Mouse (Mus musculus) left cerebral cortex, adult 18-20 months (tissue): ENCODE measurements around the gene Rhcg. TPM values are rescaled to one million over a fixed set of nuclear protein-coding genes. Genes with fewer than 3 reads are reported as not detected.
A peak's percentile ranks its signal among the peaks of the same experiment; 100 is the strongest.

Experiments
- DNase-seq, 2 experiments: peaks; one replicate each; pipeline ENCODE4 v3.0.0; 2021 to 2022; ENCODE audit warnings: low spot score in 2 of 2, mixed read lengths in 1 of 2
- long read RNA-seq, 2 experiments: library from polyadenylated mRNA; stranded (forward); transcript quantifications; one replicate each; pipeline ENCODE4 v2.0.0; 2021
- total RNA-seq, 2 experiments: library from RNA; stranded (reverse); gene quantifications; 2 replicates each; pipeline ENCODE4 v1.2.3; 2021

Gene Rhcg
- total RNA-seq: 1 to 10 TPM; 1.6 to 2.3 TPM
- long read RNA-seq, experiment 1: 0 reads
- long read RNA-seq, experiment 2: 0 reads

DNA sequence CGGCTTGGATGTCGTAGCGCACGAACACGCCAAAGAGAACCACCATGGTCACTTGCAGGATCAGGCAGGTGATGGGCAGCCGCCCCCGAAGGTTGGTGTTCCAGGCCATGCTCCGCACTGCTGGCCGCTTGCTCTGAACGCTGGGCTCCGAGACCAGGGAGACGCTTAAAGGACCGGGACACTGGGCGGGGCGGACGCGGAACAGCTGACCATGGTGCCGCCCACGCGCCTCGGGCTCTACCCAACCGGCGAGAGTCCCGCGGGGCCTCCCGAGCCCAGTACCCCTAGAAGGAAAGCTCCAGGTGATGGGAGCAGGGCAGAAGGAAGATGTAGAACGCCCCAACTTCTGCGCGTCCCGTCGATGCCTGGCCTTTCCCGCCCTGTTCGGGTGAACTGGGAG is at the start of gene Rhcg:
Gene Rhcg (minus strand): TSS at position 240 of the 400 bp plus-strand sequence.
- DNase-seq: no peak

DNA sequence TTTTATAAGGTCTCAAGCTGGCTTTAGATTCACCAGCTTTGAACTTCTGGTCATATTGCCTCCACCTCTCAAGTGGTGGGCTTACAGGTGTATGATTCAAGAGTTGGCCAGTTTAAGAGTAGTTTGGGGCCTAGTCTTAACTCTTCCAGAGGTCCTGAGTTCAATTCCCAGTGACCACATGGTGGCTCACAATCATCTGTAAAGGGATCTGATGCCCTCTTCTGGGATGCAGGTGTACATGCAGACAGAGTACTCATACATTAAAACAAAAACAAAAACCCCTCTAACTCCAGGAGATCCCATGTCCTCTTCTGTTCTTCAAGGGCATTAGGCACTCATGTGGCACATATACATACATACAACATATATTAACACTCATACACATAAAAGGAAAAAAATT is 49.2 kb upstream of the Rhcg start:
- no peak for DNase-seq

DNA sequence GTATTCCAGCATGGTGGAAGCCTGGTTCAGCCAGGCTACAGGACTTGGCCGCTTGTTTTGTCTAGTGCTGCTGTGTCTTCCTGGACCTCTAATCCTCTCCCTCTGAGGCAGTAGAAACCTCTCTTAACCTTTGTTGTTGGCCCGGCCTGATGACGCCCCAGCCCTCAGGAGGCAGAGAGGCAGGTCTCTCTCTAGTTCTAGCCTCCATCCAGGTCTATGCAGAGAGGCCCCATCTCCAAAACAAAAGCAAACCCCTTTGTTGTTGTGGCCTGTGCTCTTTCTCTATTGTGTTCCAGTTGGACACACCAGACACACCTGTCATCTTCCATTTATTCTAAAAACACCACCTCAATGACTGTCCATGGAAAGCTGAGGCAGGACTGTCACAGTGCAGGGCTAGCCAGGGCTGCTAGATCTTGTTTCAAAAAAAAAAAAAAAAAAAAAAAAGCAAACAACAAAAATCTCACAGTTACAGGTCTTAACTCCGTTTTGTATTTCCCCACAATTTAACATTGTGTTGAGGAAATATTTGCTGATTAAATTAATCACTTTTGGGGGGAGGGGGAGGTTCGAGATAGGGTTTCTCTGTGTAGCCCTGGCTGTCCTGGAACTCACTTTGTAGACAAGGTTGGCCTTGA is 43.9 kb upstream of the Rhcg start:
- DNase-seq: no peak

DNA sequence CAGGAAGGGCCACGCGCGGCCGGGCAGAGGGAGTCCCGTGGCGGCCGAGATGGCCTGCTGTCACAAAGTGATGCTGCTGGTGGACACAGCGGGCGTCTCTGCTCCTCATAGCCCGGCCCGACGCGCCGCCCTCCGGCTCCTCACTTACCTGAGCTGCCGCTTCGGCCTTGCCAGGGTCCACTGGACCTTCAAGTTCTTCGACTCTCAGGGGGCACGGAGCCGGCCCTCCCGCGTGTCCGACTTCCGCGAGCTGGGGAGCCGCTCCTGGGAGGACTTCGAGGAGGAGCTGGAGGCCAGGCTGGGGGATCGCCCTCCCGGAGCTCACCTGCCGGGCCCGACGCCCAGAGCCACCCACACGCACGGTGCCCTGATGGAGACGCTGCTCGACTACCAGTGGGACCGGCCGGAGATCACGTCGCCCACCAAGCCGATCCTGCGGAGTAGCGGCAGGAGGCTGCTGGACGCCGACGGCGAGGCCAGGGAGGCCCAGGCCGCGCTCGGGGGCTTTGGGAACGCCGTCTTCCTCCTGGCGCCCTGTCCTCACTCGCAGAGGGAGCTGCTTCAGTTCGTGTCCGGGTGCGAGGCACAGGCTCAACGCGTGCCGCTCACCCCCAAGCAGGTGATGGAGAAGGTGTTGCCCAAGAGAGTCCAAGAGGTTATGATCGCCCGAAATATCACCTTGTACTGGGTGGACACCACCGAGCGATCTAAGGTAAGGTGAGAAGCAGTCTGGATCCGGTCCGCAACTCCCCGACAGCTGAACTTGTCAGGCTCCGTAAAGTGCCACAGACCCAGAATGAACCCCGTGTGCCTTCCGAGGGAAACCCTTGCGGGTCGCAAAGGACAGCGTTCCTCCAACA is 43.1 kb upstream of the Rhcg start:
- DNase-seq: peak in 1 of 2 experiments; percentile 4

DNA sequence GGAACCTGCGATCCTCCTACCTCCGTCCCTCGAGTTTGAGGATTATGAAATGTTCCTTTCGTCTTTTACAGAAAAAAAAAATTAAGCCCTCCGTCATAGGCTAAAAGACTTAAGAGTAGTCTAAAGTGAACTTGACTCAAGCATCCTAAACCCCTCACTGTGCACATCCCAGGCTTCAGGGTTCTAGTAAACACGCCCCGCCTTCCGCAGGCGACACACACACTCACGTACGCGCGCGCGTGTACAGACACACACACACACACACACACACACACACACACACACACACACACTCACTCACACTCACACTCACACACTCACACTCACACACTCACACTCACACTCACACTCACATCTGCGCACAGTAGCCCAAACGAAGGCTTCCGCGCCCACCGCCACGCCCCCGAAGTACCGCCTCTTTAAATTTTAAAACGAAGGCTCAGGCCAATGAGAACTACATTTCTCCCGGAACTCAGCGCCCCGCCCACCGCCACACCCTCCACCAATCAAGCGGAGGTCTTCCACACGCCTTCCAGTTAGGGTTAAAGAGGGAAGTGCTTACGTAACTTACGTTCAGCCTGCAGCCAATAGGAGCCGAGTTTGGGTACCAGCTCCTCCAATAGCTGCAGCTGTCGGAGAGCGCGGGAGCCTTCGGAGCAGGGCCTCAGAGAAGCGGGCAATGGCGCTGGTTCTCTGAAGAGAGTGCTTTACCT is 42.3 kb upstream of the Rhcg start, which contains the start of gene Ticrr:
Gene Ticrr (plus strand): TSS at position 619 of the 713 bp plus-strand sequence.
- peak; percentile 90 to 95 for DNase-seq

DNA sequence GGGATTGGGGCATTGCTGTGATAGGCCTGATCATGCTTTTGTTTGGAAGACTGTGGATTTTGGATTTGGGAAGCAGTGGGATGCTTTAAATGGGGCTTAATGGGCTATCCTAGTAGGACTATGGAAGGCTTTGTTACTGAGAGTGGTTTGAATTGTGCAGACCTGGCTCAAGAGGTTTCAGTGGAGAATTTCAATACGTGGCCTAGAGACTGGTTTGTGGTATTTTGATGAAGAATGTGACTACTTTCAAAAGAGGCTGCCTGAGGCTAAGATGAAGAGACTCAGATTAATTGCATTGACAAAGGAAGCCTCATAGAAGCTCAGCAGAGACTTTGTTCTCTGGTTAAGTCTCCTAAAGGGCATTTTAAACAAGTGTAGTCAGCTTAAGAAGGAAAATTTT is 37.1 kb upstream of the Rhcg start:
- DNase-seq: no peak

DNA sequence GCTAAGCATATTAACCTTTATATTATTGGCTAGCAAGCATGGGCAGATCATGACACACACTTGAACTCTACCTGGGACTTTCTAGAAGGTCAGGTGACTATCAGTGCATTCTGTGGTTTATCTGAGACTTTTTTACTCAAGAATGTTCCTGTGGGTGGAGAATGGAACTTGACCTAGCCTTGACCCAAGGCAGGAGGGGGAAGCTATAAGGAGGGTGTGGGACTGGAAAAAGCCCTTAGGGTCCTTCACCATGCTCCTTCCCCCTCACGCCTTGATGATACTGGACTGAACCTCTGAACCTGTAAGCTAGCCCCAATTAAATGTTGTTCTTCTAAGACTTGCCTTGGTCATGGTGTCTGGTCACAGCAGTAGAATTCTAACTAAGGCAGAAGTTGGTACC is 36.7 kb upstream of the Rhcg start:
- no peak for DNase-seq

DNA sequence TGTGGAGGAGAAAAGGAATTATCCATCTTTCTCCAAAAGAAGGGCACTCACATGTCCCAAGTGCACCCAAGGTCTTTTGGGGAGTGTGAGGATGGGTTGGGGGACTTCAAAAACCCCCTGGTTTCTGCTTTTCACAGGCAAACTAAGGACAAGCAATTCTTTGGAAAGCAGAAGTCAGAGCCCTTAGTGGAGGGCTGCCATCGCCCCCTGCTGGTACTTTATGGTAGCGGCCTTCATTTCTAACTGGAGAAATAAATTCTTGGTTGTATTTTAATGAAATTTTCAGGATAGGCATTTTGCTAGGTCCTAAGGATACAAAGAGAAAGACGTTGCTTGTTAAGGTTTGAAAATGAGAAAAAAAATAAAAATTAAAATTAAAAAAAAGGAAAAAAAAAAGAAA is 31.5 kb upstream of the Rhcg start:
- DNase-seq: peak; percentile 63 to 75

DNA sequence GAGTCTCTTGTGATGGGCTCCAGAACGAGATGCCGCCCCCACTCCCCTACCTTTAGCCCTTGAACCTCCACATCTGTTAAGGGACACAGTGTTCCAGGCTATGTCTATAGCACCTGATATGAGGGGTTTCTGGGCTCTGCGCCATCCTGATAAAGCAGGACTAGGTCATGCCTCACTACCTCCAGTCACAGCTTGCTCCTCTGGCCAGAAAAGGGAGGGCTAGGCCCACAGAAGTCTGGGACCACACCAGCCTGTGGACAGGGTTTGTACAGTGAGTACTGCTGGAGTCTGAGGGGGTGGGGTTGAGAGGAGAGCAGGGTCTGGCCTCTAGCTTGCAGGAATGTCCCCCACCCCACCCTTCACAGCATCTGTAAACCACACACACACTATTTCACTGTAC is 29.8 kb upstream of the Rhcg start:
- no peak for DNase-seq

DNA sequence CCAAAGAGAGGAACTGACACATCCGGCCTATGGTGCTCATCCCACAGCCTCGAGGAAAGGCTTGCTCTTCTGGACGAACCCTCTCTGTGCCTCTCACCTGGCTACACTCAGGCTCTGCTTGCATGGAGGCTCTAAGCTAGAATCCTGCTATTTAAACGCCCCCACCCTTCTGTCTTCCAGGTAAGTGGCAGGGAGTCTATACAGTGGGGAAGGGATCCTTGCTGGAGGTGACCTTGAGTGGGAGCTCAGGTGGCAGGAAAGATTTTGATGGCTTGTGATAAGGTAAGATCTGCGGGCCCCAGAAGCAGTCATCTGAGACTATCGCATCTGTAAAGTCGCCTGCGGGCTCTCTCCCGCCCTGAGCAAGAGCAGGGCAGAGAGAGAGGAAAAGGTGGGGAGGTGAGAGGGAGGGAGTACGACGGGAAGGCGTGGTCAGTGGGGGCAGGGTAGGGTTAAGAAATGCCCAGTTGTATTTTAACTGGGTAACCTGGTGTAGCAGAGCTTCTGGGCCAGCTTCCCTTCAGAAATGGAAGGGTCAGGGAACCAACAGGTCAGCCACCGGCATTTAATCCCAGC is 14.4 kb upstream of the Rhcg start:
- no peak for DNase-seq

DNA sequence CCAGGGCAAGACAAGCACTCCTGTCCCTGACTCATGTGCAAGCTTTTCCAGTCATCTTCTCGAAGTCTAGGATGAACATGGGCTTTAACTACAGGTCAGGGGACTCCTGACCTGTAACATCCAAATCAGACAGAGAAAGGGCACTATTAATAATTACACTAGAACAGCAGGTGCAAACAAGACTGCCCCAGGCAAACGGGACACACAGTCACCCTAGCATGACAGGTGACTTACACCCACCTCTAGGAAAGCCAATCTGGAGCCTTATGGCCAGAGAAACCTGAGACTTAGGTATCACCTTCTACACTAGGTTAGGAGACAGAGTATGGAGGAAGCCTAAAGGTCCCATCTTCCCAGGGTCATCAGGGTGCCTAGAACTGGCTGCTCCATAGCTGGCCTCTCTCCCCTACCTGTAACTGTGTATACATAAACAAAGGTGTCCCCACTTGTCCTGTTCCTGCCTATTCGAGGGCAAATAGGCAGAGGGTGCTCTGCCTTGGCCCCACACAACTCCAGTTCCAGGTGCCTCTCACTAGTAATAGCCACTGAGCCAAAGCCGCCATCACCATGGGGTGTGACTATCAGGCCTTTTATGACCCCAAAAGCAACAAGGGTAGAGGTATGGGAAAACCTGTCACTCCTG is 10.9 kb upstream of the Rhcg start:
- DNase-seq: no peak

DNA sequence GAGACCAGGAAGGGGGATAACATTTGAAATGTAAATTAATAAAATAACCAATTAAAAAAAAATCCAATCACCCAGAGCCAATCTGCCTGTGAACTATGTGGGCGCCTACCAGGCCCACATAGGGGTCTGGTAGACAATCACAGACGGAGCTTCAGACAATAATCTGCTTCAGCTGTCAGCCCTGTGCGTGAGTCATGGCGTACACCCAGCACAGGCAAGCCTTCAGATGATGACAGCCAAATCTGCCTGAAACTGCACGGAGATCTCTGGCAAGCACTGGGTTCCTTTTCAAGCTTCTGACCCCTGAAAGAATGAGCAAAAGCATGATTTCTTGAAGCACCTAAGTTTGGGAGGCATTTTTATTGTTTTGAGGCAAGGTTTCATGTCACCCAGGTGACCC is 8.7 kb upstream of the Rhcg start:
- DNase-seq: no peak

DNA sequence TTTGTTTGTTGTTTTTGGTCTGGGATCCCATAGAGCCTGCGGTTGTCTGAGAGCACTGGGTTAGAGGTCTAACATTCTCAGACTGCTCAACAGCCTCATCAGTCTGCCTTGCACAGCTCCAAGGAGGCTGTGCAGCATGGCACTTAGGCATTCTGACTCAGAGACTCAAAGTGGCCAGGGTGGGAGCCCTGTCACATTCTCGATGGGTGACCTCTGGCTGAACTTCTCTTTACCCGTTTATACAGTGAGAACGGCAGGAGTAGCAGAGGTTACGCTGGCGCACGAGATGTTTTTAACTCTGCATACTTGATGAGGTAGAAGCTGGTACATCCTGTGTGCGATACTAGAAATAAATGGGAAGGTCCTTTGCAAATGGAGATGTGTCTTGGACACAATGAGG is 5.6 kb upstream of the Rhcg start:
- DNase-seq: no peak

DNA sequence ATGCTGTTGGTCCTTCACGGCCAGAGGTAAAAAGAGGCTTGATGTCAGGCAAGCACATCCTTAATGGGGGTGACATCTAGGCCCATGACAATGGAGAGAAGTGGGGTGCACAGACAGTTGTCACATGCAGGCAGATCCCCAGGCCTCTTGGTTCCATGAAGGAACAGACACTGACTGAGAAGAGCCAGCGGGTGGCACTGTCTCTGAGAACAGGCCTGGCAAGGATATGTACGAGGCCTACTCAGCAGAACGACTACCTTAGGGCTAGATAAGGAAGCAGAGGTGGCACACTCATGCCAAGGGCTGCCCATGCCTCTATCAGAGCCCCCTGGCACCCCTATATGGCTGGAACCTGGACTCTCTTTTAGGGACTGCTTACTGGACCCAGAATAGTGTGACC is 2.0 kb upstream of the Rhcg start:
- DNase-seq: no peak

DNA sequence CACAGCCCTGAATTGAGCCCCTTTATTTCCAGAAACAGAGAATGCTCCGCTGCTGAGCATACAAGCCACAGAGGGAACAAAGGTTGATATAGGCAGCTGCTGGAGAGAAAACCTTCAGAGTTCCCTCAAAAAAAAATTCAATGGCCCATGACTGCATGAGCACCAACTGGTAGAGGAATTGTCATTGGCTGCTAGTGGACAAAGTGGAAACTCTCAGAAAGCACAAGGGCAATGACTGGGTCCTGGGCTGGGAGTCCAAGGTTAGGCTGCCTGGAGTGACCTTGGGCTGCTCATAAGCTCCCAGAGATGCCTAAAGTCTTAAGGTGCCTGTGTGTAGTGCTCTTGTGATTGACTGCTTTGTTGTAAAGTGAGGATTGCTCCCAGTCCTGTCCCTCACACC is 1.5 kb downstream of the Rhcg start:
- no peak for DNase-seq

DNA sequence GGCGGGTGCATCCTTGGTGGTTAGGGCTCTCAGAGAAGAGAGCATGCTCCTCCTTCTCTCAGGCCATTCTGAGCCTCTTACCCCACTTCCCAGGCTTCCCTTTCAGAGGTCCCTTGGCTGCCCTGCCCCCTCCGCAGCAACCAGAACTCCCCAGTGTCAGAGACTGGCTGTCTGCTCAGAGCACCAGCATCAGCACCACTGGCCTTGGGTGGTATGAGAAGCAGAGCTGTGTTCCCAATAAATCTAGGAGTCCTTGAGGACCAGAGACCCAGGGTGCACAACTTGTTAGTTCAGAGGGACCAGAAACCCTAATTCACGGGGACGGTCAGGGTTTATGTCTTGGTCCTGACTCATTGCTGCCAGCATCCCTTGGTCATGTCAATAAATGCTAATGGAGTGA is 2.4 kb downstream of the Rhcg start:
- no peak for DNase-seq

DNA sequence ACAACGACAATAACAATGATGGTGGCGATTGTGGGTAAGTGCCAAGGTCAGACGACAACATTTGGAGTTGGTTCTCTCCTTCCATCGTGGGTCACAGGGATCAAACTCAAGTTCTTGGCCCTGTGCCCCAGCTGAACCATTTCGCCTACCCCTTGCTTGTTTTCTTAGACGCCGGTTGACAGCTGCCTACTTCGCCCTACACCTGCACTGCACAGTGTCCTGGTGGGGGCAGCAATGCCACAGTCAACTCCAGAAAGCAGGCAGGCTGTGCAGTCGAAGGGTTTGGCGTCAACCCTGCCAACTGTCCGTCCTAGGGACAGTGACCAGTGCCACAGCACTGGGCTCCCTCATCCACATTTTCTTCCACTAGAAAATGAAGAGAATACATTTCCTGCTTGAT is 4.1 kb downstream of the Rhcg start:
- DNase-seq: no peak

DNA sequence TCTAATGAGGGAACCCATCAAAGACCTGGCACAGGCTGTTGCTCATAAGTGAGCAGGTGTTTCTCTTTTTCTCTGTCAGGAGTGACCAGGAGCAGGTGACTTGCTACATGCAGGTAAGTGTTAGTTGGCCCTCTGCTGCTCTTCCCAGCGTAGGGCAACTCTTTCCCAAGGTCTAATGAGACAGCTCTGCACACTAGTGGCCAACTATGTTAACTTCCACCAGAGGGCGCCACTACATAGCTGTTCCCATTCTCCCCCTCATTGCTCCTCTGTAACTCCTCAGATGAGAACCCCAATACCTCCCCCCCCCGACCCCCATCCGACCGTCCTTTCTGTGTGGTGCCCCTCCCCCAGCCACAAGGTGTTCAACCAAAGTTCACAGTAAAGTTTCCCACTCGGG is 4.7 kb downstream of the Rhcg start:
- peak; percentile 70 to 74 for DNase-seq

DNA sequence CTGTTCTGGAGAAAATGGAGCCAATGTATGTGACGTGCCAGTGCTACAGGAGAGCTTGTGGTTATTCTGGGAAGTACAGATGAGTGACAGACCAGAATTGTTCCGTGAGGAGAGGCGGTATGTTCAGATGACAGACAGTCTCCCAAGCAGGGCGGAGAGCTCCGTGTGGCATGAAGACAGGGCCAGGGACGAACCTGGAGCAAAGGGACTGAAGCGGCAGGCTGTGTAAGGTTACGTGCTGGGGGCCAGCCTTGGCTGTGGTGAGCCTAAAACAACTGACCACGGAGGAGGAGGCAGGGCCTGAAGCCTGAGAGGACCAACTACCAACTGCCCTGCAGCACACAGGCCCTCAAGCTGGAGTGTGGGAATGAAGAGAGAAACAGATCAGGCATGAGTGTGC is 5.6 kb downstream of the Rhcg start:
- DNase-seq: no peak

DNA sequence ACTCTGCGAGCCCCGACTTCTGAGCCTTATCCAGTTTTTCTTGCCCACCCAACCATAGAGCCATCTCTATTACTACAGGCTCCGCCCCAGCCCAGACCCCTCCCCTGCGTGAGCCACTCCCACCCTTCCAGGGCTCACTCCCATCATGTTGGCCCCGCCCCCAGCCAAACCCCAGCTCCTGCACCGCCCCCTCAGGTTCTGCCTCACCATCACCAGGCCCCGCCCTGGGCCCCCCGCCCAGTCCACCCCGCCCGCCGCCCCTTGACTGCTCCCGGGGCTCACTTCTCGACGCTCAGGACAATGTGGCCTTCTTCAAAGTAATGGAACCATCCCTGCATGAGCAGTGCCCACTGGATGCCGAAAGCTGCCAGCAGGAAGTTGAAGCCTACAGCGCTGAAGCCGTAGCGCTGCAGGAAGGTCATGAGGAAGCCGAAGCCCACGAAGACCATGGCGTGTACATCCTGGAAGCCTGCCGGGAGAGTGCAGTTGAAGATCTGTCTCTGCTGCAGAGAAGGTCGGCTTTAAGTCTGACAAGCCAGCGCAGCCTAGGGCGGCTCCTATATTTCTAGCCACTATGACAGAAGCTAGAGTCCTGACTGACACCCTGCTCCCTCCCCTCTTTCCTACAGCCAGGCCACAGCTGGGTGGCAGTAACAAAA is 10.1 kb downstream of the Rhcg start:
- no peak for DNase-seq

DNA sequence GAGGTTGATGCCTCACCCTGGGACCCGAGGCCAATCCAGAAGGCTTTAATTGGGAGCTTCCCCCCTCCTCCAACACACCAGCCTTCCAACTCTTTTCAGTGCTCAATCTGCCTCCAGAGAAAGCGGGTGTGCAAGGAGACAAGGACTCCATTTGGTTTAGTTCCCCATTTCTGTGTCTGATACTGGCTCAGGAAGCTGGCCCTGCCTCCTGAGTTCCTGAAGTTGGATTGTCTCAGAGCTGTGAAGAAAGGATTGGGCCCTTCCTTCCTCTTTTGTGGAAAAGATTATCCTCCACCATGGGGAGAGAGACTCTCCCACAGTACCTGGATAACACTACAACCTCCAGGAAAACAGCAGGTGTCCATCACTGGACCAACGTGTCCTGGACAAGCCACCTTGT is 10.7 kb downstream of the Rhcg start:
- no peak for DNase-seq
